Mouse (Mus musculus) midbrain, embryonic 14.5 days (tissue): Measurements from ENCODE around the gene Cfb. TPM values are rescaled to one million over a fixed set of nuclear protein-coding genes. Genes with fewer than 3 reads are reported as not detected.

Source experiments
- ATAC-seq: fragments of 200-750 bp; cut with Nextera tagmentation; 2 replicates; pipeline ENCODE4 v1.8.0; 2017; ENCODE audit warnings: moderate number of reproducible peaks, moderate library complexity; ENCODE audit not compliant: low FRiP score, low TSS enrichment
- DNase-seq: peaks from one replicate; pipeline ENCODE4 v3.0.0-alpha.2; 2015
- H3K27ac ChIP-seq: fragments of 300-500 bp; sonication (generic); replicated peaks from 2 replicates; pipeline ENCODE4 v1.5.1; 2014; ENCODE audit warnings: mild to moderate bottlenecking, low read depth, low read length, moderate library complexity
- H3K27me3 ChIP-seq: fragments of 300-500 bp; sonication (generic); 2 replicates; pipeline ENCODE4 v1.6.1; 2014; ENCODE audit warnings: low read length, control low read depth, mixed read lengths; ENCODE audit not compliant: control insufficient read depth, insufficient read depth
- H3K36me3 ChIP-seq: fragments of 300-500 bp; sonication (generic); 2 replicates; pipeline ENCODE4 v1.6.1; 2014; ENCODE audit warnings: low read length, control low read depth; ENCODE audit not compliant: control insufficient read depth, insufficient read depth
- H3K4me1 ChIP-seq: fragments of 300-500 bp; sonication (generic); 2 replicates; pipeline ENCODE4 v1.6.1; 2014; ENCODE audit warnings: mild to moderate bottlenecking, antibody characterized with exemption, low read length, control low read depth; ENCODE audit not compliant: control insufficient read depth, insufficient read depth
- H3K4me2 ChIP-seq: fragments of 300-500 bp; sonication (generic); 2 replicates; pipeline ENCODE4 v1.6.1; 2014; ENCODE audit warnings: mild to moderate bottlenecking, low read length, moderate library complexity
- H3K4me3 ChIP-seq: fragments of 300-500 bp; sonication (generic); replicated peaks from 2 replicates; pipeline ENCODE4 v1.5.1; 2014; ENCODE audit warnings: low read depth, low read length
- H3K9ac ChIP-seq: fragments of 300-500 bp; sonication (generic); replicated peaks from 2 replicates; pipeline ENCODE4 v1.6.1; 2014; ENCODE audit warnings: mild to moderate bottlenecking, low read length, moderate library complexity
- H3K9me3 ChIP-seq: fragments of 300-500 bp; sonication (generic); 2 replicates; pipeline ENCODE4 v1.6.1; 2016; ENCODE audit warnings: low read length, control low read depth, mixed read lengths; ENCODE audit not compliant: control insufficient read depth
- WGBS: fragments of 180-500 bp; shearing (Covaris S2); extraction: QIAGEN DNeasy Blood & Tissue Kit; methylation state at CpG from one replicate; pipeline ENCODE4 v1.1.7; 2014; 5-methylcytosine and 5-hydroxymethylcytosine counted together
- polyA plus RNA-seq: library from polyadenylated mRNA; unstranded; fragments of >200 nt; fragmentation: Nextera tagmentation; extraction: Ambion mirVana; gene quantifications from 2 replicates; pipeline ENCODE4 v1.2.1, GENCODE M21; 2014

Cfb gene
- polyA plus RNA-seq, 1 experiment from 2014 or later = 3.0 TPM

DNA sequence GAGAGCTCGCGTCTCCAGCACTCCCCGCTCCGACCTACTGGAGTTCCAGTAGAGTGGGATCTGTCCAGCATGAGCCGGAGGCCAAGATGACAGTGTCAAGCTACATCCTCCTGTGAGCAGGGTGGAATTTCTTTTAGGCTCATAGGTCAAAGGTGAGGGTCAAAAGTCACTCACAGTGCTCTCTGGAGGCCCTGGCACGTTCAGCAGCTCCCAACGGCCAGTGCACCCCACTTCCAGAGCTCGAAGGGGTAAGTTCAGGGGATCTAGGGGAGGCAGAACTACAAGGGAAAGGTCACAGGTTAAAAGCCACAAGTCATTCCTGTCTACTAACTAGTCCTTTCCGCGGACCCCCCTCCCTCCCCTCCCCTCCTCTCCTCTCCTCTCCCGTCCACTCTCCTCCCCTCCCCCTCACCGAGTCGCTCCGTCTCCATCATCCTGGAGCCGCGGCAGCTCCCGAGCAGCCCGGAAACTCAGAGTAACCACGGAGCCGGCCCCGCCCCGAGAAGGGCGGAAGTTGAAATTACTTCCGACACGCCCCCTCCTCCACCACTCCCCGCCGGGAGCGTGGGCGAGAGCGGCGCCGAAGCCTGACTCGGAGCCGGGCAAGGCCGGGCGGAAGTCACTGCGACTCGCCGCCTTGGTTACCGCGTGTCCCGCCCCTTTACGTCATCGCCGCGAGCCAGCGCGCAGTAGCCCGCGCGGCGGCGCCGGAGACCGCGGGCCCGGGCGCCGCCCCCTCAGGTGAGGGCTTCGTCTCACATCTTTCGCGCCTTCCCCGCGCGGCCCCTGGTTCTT is 12.4 kb downstream of the Cfb start, which contains the start of the genes Skiv2l and Nelfe:
TSS of gene Skiv2l (minus strand) at position 489 of the 795 bp plus-strand sequence.
TSS of gene Nelfe (plus strand) at position 670 of the 795 bp plus-strand sequence.
- peak within 1 kb of the TSS; percentile 88 for H3K9ac ChIP-seq
- WGBS = under 1% methylated on average over 65 of the region's 65 CpGs
- H3K9me3 ChIP-seq = no peaks in the 10 kb centered on the region
- peaks cover 57% of the 10 kb centered on the region for H3K36me3 ChIP-seq
- peaks cover 13% of the 10 kb centered on the region for H3K4me1 ChIP-seq
- ATAC-seq (peak; percentile 96), DNase-seq (peak; percentile 99)
- no peaks in the 10 kb centered on the region for H3K27me3 ChIP-seq
- H3K4me3 ChIP-seq = peak within 1 kb of the TSS; percentile 93
- peak within 1 kb of the TSS; percentile 95 for H3K4me2 ChIP-seq
- H3K27ac ChIP-seq = peak within 1 kb of the TSS; percentile 55; the same call in 1 of the 2 replicates

DNA sequence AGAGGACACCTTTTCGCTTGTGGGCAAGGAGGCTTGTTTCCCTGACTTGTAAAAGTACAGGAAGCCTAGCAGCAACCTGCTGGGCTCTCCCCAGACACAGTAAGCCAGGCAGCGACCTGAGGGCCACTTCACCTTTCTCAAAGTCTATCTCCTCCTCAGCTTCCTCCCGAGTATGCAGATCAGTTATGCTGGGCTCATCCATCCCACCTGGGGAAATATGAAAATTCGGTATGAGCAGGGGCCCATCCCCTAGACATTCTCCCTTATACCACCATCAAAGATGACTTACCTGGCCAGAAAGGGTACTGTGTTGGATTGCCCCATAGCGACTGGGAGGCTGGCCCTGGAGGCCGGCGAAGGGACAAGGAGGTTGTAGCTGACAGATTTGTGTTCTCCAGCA is 14.7 kb downstream of the Cfb start:
- no peaks in the 10 kb centered on the region for H3K27me3 ChIP-seq
- 93% methylated on average over 7 of the region's 7 CpGs for WGBS
- no peak for ATAC-seq

DNA sequence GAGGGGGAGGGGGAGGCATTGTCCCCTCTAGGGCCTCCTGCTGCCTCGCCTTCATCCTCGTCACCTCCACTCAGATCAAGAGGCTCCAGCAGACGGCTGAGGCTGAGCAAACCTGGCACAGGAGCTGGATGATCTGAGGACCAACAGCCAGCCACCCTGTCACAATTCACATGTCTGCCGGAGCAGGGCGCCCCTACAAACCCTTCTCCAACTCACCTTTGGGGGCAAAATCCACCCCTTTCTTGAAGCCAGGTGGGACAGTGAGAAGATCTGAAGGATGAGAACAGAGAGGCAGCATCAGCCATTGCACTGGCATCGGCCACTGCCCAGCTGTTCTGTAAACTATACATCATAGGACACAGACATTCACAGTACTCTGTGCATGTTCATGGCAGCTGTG is 15.1 kb downstream of the Cfb start:
- H3K9me3 ChIP-seq = no peaks in the 10 kb centered on the region
- WGBS = 80% methylated on average over 6 of the region's 6 CpGs
- DNase-seq (no peak), ATAC-seq (no peak)
- peaks cover 13% of the 10 kb centered on the region for H3K4me1 ChIP-seq
- H3K27ac ChIP-seq = no peak overlapping the region
- no peak overlapping the region for H3K4me3 ChIP-seq
- no peak overlapping the region for H3K9ac ChIP-seq
- H3K4me2 ChIP-seq = no peak overlapping the region
- no peaks in the 10 kb centered on the region for H3K27me3 ChIP-seq
- H3K36me3 ChIP-seq = peaks cover 57% of the 10 kb centered on the region

More for the DNA sequence above, 14.7 kb downstream of the Cfb start:
- DNase-seq = no peak
- Histone ChIP-seq H3K27ac (no peak overlapping the region), H3K9me3 (no peaks in the 10 kb centered on the region), H3K4me1 (peaks cover 13% of the 10 kb centered on the region), H3K4me2 (no peak overlapping the region), H3K9ac (no peak overlapping the region), H3K4me3 (no peak overlapping the region), H3K36me3 (peaks cover 57% of the 10 kb centered on the region)

DNA sequence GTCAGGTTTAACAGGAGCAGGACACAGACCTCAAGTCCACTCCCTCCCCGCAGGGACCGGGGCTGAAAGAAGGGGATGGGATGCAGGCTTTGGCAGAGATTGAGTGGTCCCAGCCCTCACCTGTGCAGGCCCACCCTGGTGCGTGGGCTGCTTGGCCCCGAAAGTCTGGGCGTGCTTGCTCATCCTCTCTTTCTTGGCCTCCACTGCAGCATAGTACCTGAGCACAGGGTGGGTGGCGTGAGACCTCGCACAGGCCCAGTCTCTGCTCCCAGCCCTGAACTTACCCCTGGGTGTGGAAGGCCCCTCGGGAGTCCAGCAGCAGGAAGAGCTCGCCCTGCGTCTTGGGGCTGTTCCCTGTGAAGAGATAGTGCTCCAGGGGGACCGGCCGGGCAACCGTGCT is 17.4 kb downstream of the Cfb start:
- H3K27me3 ChIP-seq = no peaks in the 10 kb centered on the region

DNA sequence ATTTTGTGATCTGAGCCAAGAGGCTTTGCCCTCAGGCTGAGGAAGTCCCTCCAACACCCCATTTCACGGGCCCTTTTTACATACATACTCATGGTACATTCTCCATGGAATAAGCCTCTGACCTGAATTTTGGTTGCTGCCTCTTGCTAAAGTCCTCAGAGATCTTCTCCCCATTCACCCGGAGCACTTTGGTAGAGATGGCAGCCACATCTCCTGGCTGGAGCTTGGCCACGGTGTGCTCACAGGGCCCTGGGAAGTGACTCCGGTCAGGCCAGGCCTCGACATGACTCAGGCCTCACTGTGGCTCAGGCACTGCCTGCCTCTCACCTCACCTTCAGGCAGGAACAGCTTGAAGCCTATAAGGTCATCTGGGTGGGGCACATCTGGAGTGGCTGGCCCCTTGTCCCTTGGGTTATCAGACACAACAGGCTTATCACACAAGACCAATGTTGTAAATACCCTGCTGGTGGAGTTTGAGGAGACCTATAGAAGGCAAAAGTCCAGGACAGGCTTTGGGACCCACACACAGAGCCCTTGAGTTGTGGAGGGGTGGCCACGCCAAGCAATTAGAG is 21.5 kb downstream of the Cfb start:
- Histone ChIP-seq H3K4me1 (peaks cover 11% of the 10 kb centered on the region), H3K9ac (no peak overlapping the region), H3K27me3 (no peaks in the 10 kb centered on the region), H3K36me3 (peaks cover 71% of the 10 kb centered on the region), H3K9me3 (no peaks in the 10 kb centered on the region), H3K27ac (no peak overlapping the region), H3K4me3 (no peak overlapping the region), H3K4me2 (no peak overlapping the region)
- 87% methylated on average over 6 of the region's 6 CpGs for WGBS
- ATAC-seq (no peak), DNase-seq (no peak)

More for the DNA sequence above, 17.4 kb downstream of the Cfb start:
- H3K9ac ChIP-seq = no peak overlapping the region
- peaks cover 7% of the 10 kb centered on the region for H3K4me1 ChIP-seq
- ATAC-seq (no peak), DNase-seq (no peak)
- H3K36me3 ChIP-seq = peaks cover 79% of the 10 kb centered on the region
- no peak overlapping the region for H3K27ac ChIP-seq
- H3K9me3 ChIP-seq = no peaks in the 10 kb centered on the region
- 96% methylated on average over 13 of the region's 13 CpGs for WGBS
- no peak overlapping the region for H3K4me2 ChIP-seq
- H3K4me3 ChIP-seq = no peak overlapping the region

DNA sequence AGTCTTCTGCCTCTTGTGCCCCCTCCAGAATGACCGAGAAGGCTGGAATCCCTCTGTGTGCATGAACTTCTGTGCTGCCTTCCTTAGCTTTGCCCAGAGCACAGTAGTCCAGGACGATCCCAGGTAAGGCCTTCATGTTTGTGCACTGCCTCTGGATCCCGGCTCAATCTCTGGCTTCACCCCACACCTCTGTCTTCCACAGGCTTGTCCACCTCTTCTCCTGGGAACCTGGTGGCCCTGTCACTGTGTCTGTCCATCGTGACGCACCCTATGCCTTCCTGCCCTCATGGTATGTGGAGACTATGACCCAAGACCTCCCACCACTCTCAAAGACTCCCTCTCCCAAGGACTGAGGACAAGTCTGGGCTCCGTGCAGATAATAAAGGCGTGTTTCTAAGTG is 23.5 kb downstream of the Cfb start:
- Histone ChIP-seq H3K4me1 (peaks cover 14% of the 10 kb centered on the region), H3K4me2 (no peak overlapping the region), H3K9ac (no peak overlapping the region), H3K27me3 (no peaks in the 10 kb centered on the region), H3K4me3 (no peak overlapping the region), H3K27ac (no peak overlapping the region), H3K9me3 (no peaks in the 10 kb centered on the region), H3K36me3 (peaks cover 57% of the 10 kb centered on the region)
- DNase-seq (no peak), ATAC-seq (no peak)
- WGBS = 92% methylated on average over 7 of the region's 7 CpGs

DNA sequence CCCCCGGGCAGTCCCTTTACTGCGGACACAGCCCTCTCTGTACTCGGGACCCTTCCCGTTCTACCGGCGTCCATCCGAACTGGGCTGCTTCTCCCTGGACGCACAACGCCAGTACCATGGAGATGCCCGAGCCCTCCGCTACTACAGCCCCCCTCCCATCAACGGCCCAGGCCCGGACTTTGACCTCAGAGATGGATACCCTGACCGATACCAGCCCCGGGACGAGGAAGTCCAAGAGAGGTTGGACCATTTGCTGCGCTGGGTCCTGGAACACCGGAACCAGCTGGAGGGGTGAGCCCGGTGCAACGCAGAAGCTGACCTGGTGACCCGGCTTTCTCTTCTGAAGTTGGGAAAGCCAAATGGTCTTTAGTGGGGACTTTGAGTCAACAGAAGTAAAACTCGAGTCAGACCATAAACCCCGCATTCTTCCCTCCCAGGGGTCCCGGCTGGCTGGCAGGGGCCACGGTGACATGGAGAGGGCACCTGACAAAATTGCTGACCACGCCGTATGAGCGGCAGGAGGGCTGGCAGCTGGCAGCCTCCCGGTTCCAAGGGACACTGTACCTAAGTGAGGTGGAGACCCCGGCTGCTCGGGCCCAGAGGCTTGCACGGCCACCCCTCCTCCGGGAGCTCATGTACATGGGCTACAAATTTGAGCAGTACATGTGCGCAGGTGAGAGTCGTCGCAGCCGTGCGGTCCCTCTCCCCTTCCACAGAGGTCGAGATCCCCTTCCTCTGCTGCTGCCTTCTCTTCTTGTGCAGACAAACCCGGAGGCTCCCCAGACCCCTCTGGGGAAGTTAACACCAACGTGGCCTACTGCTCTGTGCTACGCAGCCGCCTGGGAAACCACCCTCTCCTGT is 24.6 kb downstream of the Cfb start:
- H3K4me3 ChIP-seq = peak overlapping the region; percentile 76
- 43% methylated on average over 43 of the region's 43 CpGs for WGBS
- H3K4me1 ChIP-seq = peaks cover 14% of the 10 kb centered on the region
- H3K4me2 ChIP-seq = peak overlapping the region; percentile 74
- ATAC-seq (peak; percentile 41; the same call in 1 of the 2 replicates), DNase-seq (no peak)
- H3K27me3 ChIP-seq = no peaks in the 10 kb centered on the region
- H3K27ac ChIP-seq = peak overlapping the region; percentile 78
- H3K9ac ChIP-seq = peak overlapping the region; percentile 74
- no peaks in the 10 kb centered on the region for H3K9me3 ChIP-seq
- peaks cover 59% of the 10 kb centered on the region for H3K36me3 ChIP-seq

DNA sequence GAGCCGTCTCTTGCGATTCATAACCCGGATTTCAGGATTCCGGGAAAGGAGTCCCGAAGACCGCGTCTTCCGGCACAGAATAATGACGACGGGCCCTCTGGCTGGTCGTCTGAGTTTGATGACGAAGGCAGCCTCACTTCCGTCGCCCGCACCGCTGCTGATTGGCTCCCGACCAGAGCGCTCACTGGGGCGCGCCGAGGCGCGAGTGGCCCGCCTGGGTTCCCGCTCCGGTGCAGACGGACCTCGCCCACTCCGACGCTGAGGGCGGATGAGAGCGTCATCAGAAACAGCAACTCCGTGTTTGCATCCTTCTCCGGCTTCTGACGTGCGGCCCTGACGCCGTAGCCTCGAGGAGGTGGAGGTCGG is 25.5 kb downstream of the Cfb start, which contains the start of the genes Stk19 and Dxo:
TSS of gene Stk19 (minus strand) at position 90 of the 366 bp plus-strand sequence.
TSS of gene Dxo (plus strand) at position 164 of the 366 bp plus-strand sequence.
- Histone ChIP-seq H3K4me1 (peaks cover 14% of the 10 kb centered on the region), H3K4me2 (peak within 1 kb of the TSS; percentile 74), H3K9ac (peak within 1 kb of the TSS; percentile 74), H3K27ac (peak within 1 kb of the TSS; percentile 78), H3K4me3 (peak within 1 kb of the TSS; percentile 76), H3K36me3 (peaks cover 55% of the 10 kb centered on the region), H3K27me3 (no peaks in the 10 kb centered on the region), H3K9me3 (no peaks in the 10 kb centered on the region)
- ATAC-seq = peak; percentile 93
- WGBS = under 1% methylated on average over 40 of the region's 40 CpGs
- DNase-seq = peak; percentile 99
